Mouse (Mus musculus) liver, embryonic 13.5 days (tissue): ENCODE measurements around the gene Olfr222. TPM values are rescaled to one million over a fixed set of nuclear protein-coding genes. Genes with fewer than 3 reads are reported as not detected.

Experiments used
- ATAC-seq: fragments of 200-750 bp; cut with Nextera tagmentation; 2 replicates; pipeline ENCODE4 v1.8.0; 2017; ENCODE audit warnings: low read depth, mild to moderate bottlenecking, moderate number of reproducible peaks, moderate library complexity
- DNase-seq: peaks from one replicate; pipeline ENCODE4 v3.0.0; 2022
- H3K27ac ChIP-seq: fragments of 300-500 bp; sonication (generic); 2 replicates; pipeline ENCODE4 v1.5.1; 2015; ENCODE audit warnings: moderate library complexity, mild to moderate bottlenecking, inconsistent platforms
- H3K27me3 ChIP-seq: fragments of 300-500 bp; sonication (generic); 2 replicates; pipeline ENCODE4 v1.6.1; 2015; ENCODE audit warnings: mild to moderate bottlenecking, inconsistent platforms
- H3K36me3 ChIP-seq: fragments of 300-500 bp; sonication (generic); 2 replicates; pipeline ENCODE4 v1.6.1; 2015; ENCODE audit warnings: mild to moderate bottlenecking, inconsistent platforms
- H3K4me1 ChIP-seq: fragments of 300-500 bp; sonication (generic); replicated peaks from 2 replicates; pipeline ENCODE4 v1.6.1; 2015; ENCODE audit warnings: inconsistent platforms
- H3K4me2 ChIP-seq: fragments of 300-500 bp; sonication (generic); 2 replicates; pipeline ENCODE4 v1.6.1; 2015; ENCODE audit warnings: inconsistent platforms, mild to moderate bottlenecking, moderate library complexity
- H3K4me3 ChIP-seq: fragments of 300-500 bp; sonication (generic); replicated peaks from 2 replicates; pipeline ENCODE4 v1.5.1; 2015; ENCODE audit warnings: mild to moderate bottlenecking, inconsistent platforms
- H3K9ac ChIP-seq: fragments of 300-500 bp; sonication (generic); 2 replicates; pipeline ENCODE4 v1.6.1; 2015; ENCODE audit warnings: mild to moderate bottlenecking, inconsistent platforms
- H3K9me3 ChIP-seq: fragments of 300-500 bp; sonication (generic); replicated peaks from 2 replicates; pipeline ENCODE4 v1.6.1; 2016; ENCODE audit warnings: inconsistent platforms
- WGBS: fragments of 180-500 bp; shearing (Covaris S2); methylation state at CpG from one replicate; pipeline ENCODE4 v1.1.7; 2015; ENCODE audit not compliant: insufficient replicate concordance; 5-methylcytosine and 5-hydroxymethylcytosine counted together
- polyA plus RNA-seq: library from polyadenylated mRNA; unstranded; fragments of >200 nt; fragmentation: Nextera tagmentation; extraction: Ambion mirVana; gene quantifications from 2 replicates; pipeline ENCODE4 v1.2.1, GENCODE M21; 2015

Gene Olfr222
- polyA plus RNA-seq, 1 experiment from 2014 or later, result not detected

DNA sequence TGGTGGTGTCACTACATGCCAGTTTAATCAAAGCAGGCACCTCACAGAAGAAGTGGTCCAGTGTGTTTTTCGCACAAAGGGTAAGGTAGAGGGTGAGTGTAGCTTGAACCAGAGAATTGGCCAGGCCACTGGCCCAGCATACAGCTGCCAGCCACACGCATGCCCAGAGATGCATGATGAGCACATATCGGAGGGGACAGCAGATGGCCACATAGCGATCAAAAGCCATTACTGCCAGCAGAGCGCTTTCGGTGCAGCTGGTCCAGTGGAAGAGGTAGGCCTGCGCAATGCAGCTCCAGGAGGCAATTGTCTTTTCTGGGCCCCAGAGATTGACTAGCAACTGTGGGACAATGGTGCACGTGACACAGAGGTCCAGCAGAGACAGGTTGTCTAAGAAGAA is 13.5 kb upstream of the Olfr222 start:
- Histone ChIP-seq H3K27me3 (no peaks in the 10 kb centered on the region), H3K9me3 (no peaks in the 10 kb centered on the region), H3K4me1 (no peaks in the 10 kb centered on the region), H3K27ac (no peak overlapping the region), H3K4me3 (no peak overlapping the region), H3K4me2 (no peak overlapping the region), H3K36me3 (no peaks in the 10 kb centered on the region), H3K9ac (no peak overlapping the region)
- 79% methylated on average over 8 of the region's 8 CpGs for WGBS
- ATAC-seq (no peak), DNase-seq (no peak)

DNA sequence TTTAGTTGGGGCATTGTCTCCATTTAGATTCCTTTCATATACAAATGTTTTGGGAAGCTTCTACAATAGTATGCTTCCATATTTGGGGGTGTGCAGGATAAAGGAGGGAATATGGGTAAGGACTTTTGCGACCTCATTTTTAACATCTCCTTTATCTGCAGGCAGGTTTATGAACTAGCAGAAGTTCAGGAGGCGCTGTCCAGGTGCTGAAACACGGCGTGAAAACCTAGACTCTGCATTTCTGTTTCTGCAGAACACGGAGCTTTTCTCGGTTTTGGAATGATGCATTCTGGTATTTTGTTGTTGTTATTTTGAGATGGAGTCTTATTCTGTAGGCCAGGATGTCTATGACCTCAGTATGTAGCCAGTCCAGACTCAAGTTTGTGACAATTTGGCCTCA is 8.5 kb upstream of the Olfr222 start:
- Histone ChIP-seq H3K9ac (no peak overlapping the region), H3K4me2 (no peak overlapping the region), H3K4me1 (no peaks in the 10 kb centered on the region), H3K9me3 (no peaks in the 10 kb centered on the region), H3K4me3 (no peak overlapping the region), H3K27ac (no peak overlapping the region), H3K27me3 (no peaks in the 10 kb centered on the region), H3K36me3 (no peaks in the 10 kb centered on the region)
- 19% methylated on average over 6 of the region's 6 CpGs for WGBS
- ATAC-seq (no peak), DNase-seq (no peak)

DNA sequence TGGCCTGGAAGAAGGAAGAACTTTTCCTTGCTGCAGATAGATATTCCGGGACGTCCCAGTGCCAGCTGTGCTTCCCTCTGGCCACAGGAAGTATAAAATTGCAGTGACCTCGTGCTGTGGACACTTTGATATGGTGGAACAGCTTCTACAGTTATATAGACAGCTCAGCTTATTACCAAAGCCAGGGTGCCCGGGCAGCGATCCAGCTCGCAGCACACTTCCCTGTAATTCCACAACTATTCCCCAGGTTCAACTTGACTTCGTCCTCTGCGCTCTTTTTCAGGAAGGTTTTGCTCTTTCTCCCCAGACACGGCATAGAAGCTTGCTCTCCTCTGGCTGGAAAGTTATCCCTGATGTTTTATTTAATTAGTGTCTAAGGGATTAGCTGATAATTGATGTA is 309 bp downstream of the Olfr222 start:
- H3K4me2 ChIP-seq, result no peak overlapping the region
- ATAC-seq, result no peak
- H3K27me3 ChIP-seq, result peaks cover 22% of the 10 kb centered on the region
- no peak overlapping the region for H3K4me3 ChIP-seq
- DNase-seq, result no peak
- no peak overlapping the region for H3K27ac ChIP-seq
- WGBS, result 45% methylated on average over 9 of the region's 9 CpGs
- H3K4me1 ChIP-seq, result no peaks in the 10 kb centered on the region
- H3K9me3 ChIP-seq, result no peaks in the 10 kb centered on the region
- H3K36me3 ChIP-seq, result no peaks in the 10 kb centered on the region
- no peak overlapping the region for H3K9ac ChIP-seq

DNA sequence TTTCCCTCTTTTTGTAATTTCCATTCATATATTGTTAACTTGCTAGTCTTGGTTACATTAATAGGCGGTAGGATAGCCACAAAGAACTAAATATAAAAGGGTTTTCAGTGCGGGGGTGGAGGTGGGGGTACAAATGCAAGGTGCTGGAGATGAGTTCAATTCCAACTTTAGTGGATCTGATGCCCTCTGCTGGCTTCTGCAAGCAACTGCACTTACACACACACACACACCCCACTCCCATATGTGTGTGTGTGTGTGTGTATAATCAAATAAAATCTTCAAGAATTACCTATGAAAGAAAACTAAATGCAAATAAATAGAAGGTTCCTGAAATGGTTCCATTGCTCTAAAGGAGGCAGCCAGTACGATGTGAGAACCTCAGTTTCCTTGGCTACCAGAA is 6.7 kb downstream of the Olfr222 start:
- H3K4me1 ChIP-seq, result no peaks in the 10 kb centered on the region
- no peak overlapping the region for H3K9ac ChIP-seq
- no peaks in the 10 kb centered on the region for H3K36me3 ChIP-seq
- H3K4me2 ChIP-seq, result no peak overlapping the region
- H3K27ac ChIP-seq, result no peak overlapping the region
- H3K9me3 ChIP-seq, result no peaks in the 10 kb centered on the region
- ATAC-seq (no peak), DNase-seq (no peak)
- H3K4me3 ChIP-seq, result no peak overlapping the region
- H3K27me3 ChIP-seq, result peaks cover 23% of the 10 kb centered on the region
- 29% methylated on average over 3 of the region's 3 CpGs for WGBS

DNA sequence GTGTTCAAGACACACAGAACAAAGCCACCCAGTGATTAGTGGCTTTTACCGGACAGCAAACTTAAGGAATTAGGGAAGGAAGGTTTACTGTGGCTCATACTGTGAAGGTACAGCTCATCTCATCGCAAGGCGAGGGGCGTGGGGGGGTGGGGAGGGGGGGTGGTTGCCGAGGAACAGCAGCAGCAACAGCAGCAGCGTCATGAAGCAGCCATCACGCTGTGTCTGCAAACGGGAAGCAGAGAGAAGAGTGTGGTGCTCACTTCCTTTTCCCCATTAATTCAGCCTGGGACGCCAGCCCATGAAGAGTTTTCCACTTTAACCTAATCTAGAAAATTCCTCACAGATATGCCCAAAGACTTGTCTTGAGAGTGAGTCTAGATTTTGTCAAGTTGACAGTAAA is 13.2 kb downstream of the Olfr222 start:
- no peak for ATAC-seq
- H3K9ac ChIP-seq, result no peak overlapping the region
- no peaks in the 10 kb centered on the region for H3K9me3 ChIP-seq
- no peak overlapping the region for H3K4me2 ChIP-seq
- H3K4me3 ChIP-seq, result no peak overlapping the region
- 56% methylated on average over 9 of the region's 9 CpGs for WGBS
- no peaks in the 10 kb centered on the region for H3K4me1 ChIP-seq
- DNase-seq, result no peak
- no peaks in the 10 kb centered on the region for H3K27me3 ChIP-seq
- no peak overlapping the region for H3K27ac ChIP-seq
- no peaks in the 10 kb centered on the region for H3K36me3 ChIP-seq

DNA sequence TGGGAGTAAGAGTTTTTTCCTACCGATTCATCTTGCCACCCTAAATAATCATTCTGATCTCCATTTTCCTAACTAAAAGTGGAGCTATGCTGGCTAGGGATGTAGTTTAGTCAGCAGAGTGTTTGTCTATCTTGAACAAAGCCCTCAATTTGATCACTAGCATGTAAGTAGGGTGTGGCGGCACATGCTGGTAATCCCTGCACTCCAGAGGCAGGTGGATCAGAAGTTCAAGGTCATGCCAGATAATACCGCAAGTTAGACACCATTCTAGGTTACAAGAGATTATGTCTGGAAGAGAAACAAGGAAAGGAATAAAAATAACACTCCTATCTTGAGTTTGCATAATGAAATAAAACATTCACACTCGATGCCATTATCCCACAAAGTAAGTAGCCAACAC is 13.7 kb downstream of the Olfr222 start:
- H3K27me3 ChIP-seq, result no peaks in the 10 kb centered on the region
- DNase-seq (no peak), ATAC-seq (no peak)
- H3K9ac ChIP-seq, result no peak overlapping the region
- no peak overlapping the region for H3K4me3 ChIP-seq
- 73% methylated on average over 4 of the region's 4 CpGs for WGBS
- no peaks in the 10 kb centered on the region for H3K4me1 ChIP-seq
- H3K4me2 ChIP-seq, result no peak overlapping the region
- H3K9me3 ChIP-seq, result no peaks in the 10 kb centered on the region
- no peak overlapping the region for H3K27ac ChIP-seq
- no peaks in the 10 kb centered on the region for H3K36me3 ChIP-seq

DNA sequence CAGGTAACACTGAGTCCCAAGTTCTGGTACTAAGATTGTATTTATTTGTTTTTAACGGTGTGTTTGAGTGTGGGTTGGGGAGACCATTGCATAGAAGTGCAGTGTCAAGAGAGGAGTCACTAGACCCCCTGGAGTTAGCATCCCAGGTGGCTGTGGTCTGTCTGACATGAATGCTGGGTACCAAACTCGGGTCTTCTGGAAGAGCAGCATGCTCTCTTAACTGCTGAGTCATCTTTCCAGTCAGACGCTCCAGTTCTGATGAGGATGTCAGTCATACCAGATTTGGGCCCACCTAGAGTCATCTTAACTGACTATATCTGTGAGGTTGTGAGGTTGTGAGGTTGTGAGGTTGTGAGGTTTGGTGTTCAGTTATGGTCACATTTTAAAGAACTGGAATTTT is 15.1 kb downstream of the Olfr222 start:
- H3K4me2 ChIP-seq, result no peak overlapping the region
- no peak for DNase-seq
- WGBS, result 44% methylated on average over 3 of the region's 3 CpGs
- no peaks in the 10 kb centered on the region for H3K36me3 ChIP-seq
- H3K27me3 ChIP-seq, result no peaks in the 10 kb centered on the region
- no peaks in the 10 kb centered on the region for H3K9me3 ChIP-seq
- H3K4me1 ChIP-seq, result no peaks in the 10 kb centered on the region
- no peak overlapping the region for H3K27ac ChIP-seq
- no peak overlapping the region for H3K9ac ChIP-seq
- no peak overlapping the region for H3K4me3 ChIP-seq
- no peak for ATAC-seq

DNA sequence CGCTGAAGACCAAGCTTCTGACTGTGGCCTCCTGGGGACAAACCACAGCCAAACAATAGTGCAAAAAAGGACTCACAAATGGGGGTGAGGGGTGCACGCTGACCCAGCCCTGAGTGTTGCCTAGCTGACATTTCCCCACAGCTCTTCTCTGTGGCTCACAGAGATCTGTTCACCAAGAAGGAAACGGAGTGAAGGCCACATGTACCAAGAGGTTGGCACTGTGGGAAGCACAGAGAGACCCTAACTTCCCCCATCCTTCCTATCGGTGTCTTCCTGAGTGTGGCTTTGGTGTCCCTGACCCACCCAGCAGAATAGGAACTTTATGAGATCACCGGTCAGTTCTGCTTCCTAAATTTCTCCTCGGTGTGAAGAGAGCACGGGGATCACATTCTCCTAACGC is 21.5 kb downstream of the Olfr222 start:
- no peak for DNase-seq
- no peak overlapping the region for H3K27ac ChIP-seq

DNA sequence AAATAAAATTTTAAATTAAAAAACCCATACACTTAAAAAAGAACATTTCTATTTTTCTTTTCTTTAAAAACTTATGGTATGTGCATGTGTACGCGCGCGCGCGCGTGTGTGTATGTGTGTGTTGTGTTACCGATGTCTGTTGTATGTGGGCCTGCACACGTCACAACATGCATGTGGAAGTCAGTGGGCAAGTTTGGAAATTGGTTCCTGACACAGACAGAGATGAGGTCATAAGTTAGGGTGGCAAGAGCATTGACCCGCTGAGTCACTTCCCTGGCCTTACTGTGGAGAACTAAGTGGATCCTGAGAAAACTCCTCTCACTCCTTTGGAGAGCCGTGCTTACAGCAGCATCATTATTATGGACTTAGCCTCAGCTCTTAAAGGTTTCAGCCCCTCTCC is 21.9 kb downstream of the Olfr222 start:
- Histone ChIP-seq H3K27me3 (no peaks in the 10 kb centered on the region), H3K4me3 (no peak overlapping the region), H3K27ac (no peak overlapping the region), H3K4me2 (no peak overlapping the region), H3K4me1 (no peaks in the 10 kb centered on the region), H3K9ac (no peak overlapping the region), H3K9me3 (no peaks in the 10 kb centered on the region), H3K36me3 (no peaks in the 10 kb centered on the region)
- DNase-seq, result no peak
- ATAC-seq, result no peak
- 79% methylated on average over 11 of the region's 11 CpGs for WGBS

More for the DNA sequence above, 21.5 kb downstream of the Olfr222 start:
- Histone ChIP-seq H3K9me3 (no peaks in the 10 kb centered on the region), H3K4me1 (no peaks in the 10 kb centered on the region), H3K27me3 (no peaks in the 10 kb centered on the region), H3K4me2 (no peak overlapping the region), H3K36me3 (no peaks in the 10 kb centered on the region), H3K9ac (no peak overlapping the region), H3K4me3 (no peak overlapping the region)
- no peak for ATAC-seq
- WGBS, result 24% methylated on average over 8 of the region's 8 CpGs

DNA sequence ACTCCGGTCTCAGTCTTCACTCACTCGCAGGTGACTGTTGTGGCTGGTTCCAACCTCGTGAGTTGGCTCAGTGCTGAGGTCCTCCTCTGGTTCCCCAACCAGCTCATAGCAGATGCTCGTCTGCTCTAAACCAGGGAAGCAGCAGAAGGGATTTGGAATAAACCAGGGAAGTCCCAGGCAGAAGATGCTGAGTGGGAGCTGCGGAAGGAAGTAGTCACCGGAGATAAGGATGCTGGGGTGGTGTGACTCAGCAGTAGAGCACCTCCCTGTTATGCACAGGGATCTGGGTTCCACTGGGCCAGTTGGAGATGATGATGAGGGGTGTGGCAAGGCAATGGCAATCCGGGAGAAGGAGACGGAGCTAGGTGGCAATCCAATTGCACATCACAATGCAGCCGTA is 32.0 kb downstream of the Olfr222 start:
- no peak for ATAC-seq
- Histone ChIP-seq H3K4me1 (0 out of 2 replicates have a peak, but pooled peaks cover 5% of the 10 kb centered on the region), H3K27ac (no peak overlapping the region), H3K9me3 (no peaks in the 10 kb centered on the region), H3K27me3 (no peaks in the 10 kb centered on the region), H3K4me2 (no peak overlapping the region), H3K36me3 (no peaks in the 10 kb centered on the region), H3K4me3 (no peak overlapping the region), H3K9ac (no peak overlapping the region)
- DNase-seq, result no peak
- WGBS, result 64% methylated on average over 9 of the region's 9 CpGs

DNA sequence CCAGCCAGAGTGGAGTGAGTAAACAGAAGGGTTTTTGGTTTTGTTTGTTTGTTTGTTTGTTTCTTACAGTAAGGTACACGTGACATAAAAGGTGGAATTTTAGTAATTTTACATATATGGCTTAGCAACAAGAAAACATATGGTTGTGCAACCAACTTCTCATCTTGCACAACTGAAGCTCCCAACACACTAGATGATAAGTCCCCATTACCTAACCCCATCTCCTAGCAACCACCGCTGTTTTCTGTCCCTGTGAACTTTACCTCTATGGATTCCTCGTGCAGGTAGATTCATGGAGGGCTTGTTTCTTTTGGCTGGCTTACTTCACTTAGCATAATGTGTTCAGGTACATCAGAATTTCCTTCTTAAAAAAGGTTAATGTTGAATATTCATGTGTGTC is 32.7 kb downstream of the Olfr222 start:
- no peak for DNase-seq

DNA sequence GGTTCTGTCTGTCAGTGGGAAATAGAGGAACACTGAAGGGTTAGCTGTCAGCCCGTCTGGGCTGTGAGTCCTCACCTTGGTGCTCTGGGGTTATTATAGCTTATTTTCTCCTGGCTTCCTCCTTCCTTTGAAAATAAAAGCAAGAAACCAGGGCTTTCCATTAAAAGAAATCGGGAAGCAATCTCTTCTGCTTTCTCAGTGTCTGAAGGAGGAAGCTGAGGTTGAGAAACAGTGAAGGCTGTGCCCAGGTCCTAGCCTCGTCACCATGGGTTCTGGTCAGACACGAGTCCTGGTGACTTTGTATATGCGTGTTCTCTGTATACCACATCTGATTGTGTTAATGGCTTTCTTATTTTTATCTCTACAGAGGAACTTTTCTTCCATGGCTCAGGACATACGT is 33.6 kb downstream of the Olfr222 start:
- 27% methylated on average over 6 of the region's 6 CpGs for WGBS
- no peak for DNase-seq
- no peaks in the 10 kb centered on the region for H3K27me3 ChIP-seq
- H3K9ac ChIP-seq, result no peak overlapping the region
- no peak overlapping the region for H3K4me3 ChIP-seq
- 0 out of 2 replicates have a peak, but pooled peaks cover 5% of the 10 kb centered on the region for H3K4me1 ChIP-seq
- H3K9me3 ChIP-seq, result no peaks in the 10 kb centered on the region
- no peak overlapping the region for H3K4me2 ChIP-seq
- no peak overlapping the region for H3K27ac ChIP-seq
- no peaks in the 10 kb centered on the region for H3K36me3 ChIP-seq
- ATAC-seq, result no peak

More for the DNA sequence above, 32.7 kb downstream of the Olfr222 start:
- H3K9ac ChIP-seq, result no peak overlapping the region
- H3K36me3 ChIP-seq, result no peaks in the 10 kb centered on the region
- no peaks in the 10 kb centered on the region for H3K9me3 ChIP-seq
- H3K27me3 ChIP-seq, result no peaks in the 10 kb centered on the region
- no peak overlapping the region for H3K27ac ChIP-seq
- no peak for ATAC-seq
- WGBS, result 49% methylated on average over 3 of the region's 3 CpGs
- H3K4me3 ChIP-seq, result no peak overlapping the region
- H3K4me2 ChIP-seq, result no peak overlapping the region
- H3K4me1 ChIP-seq, result 0 out of 2 replicates have a peak, but pooled peaks cover 5% of the 10 kb centered on the region
